Mouse (Mus musculus) CD4-positive, CD25-positive, alpha-beta regulatory T cell, adult 4 months (primary cell): ENCODE measurements around the gene Lmx1b. TPM values are rescaled to one million over a fixed set of nuclear protein-coding genes. Genes with fewer than 3 reads are reported as not detected.

Experiments used
- ATAC-seq: one replicate; pipeline ENCODE4 v1.8.0; 2017
- polyA plus RNA-seq, 2 experiments: library from polyadenylated mRNA; unstranded; fragments of 100-300 nt; shearing (Covaris generic); gene quantifications; one replicate each; pipeline ENCODE4 v1.2.1; 2017

Lmx1b gene
- polyA plus RNA-seq, 2 experiments from 2014 or later, result not detected

DNA sequence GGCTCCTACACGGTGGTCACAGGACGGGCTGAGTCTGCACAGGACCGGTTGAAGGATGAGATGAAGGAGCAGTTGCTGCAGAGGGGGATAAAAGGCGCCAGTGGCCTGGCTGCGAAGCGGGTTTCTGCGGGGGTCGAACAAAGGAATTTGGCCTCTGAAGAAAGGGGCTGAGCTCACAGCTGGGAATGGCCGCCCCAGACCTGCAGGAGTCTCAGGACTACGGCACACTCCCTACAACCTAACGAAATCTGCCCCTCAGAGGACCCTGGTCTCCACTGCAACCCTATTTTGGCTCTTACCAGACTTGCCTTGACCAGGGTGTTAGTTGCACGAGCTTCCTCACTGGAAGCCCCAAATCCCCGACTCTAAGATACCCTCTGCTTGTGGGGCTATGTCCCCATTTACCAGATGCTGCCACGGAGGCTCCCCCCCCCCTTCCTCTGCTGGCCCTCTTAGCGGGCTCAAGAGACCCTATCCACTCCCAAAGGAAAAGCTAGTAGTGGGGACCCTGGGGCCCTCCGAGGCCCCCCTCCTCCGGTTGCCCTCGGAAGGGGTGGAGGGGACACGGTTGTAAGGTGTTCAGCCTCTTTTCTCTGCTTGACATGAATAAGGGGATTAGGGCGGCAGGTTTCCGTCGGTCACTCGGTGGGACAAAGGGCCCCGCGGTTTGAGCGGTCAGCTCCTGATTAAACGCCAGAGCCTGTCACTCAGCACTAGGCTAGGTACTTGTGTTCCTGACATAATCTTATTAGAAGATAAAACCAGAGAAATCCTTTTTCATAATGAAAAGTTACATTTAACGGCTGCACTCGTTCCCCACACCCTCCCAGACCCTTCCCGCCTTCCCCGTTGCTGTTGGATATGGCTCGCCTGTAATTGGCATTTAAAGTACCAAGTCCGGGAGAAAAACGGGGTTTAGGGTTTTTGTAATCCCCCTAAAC is 10.0 kb downstream of the Lmx1b start:
- no peak for ATAC-seq

DNA sequence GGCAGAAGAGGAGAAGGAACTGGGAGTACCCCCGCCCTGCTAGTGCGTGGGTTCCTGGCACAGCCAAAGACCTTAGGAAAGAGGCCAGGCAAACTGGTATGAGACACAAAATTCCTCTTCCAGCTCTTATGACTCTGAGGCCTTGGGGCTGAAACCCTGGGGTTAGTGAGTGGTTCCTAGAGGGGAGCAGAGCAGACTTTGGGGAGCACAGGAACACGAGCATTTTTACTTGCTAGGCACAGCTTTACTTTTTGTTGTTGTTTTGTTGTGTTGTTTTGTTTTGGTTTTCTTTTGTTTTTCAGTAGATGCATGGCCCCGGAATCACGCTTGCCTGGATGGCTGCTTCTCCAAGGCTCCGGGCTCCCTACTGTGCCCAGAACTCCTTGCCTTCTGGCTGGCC is 10.7 kb downstream of the Lmx1b start:
- no peak for ATAC-seq

DNA sequence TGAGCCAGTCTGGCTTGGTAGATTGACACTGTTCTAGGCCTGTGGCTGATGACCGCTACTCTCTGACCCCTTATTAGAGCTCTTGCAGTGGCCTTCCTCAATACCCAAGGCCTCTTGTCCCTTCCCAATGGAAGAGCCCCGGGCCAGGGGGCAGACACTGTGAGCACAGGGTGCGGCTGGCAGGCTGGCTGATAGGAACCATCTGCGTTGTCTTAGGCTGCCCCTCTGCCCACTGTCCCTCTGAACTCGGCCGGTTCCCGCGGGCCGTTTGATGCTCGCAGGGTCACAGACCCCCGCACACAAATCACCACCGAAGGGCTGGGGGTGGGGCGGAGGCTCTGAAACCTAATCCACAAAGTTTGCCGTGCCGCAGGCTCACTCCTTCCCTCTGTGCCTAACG is 11.5 kb downstream of the Lmx1b start:
- no peak for ATAC-seq

DNA sequence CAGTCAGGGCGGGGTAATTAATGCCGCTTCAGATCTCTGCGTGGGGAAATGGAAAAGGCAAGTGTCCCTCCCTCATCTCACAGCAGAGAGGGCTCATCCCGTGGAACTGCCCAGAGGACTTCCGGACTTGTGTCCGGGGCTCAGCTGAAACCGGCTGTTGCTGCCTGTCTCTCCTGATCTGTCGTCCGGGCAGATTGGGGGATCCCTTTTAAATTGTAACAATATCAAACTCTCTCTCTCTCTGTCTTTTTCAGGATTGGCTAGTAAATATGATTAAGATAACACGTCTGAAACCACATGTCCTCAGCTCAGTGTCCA is 13.3 kb downstream of the Lmx1b start:
- no peak for ATAC-seq

DNA sequence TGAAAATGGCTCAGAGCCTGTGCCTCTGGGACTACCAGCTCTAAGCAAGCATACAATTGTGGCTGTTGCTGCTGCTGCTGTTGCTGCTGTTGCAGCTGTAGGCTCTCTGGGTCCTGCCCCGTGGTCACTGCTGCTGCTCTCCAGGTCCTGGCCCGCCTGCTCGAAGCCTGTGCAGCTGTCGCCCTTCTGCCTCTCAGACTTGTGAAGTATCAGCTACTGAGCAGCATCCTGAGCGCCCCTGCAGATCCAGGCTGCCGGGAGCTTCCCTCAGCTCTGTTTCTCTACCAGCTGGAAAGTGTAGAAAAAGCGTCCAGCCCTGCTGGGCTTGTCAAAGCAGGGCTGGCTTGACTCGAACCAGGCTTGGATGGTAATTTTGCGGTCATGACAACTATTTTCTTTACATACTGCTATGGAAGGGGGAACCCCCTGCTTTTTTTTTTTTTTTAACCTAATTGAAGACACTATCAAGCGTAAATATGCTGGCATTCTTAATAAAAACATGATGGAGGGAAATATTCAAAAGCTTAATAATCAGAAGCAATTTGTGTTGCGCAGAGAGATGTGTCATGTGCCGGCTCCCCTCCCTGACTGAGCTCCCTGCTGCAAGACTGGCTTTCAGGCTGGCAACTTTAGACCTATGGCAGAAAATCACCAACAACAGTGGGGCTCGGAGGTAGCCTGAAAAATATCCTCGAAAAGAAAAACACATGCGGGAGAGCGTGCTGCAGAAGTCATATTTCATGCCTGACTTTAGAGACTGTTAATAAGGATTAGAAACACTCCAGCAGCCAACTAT is 13.9 kb downstream of the Lmx1b start:
- ATAC-seq, result no peak

DNA sequence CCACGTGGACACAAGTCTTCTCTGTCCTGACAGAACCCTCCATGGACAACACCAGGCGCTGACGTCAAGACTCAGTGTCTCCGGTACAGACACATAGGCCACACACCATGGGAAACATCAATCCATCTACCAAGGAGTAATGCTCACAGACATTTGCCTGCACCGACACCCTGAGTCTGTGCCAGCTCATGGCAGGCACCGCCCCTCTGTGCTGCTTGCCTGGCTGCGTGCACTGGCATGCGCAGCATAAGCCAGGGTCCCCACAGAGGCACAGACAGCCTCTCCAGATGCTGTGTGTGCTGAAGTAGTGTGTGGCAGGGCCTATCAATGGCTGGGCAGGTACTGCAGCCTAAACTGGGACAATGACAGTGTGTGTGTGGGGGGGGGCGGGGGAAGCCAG is 22.6 kb downstream of the Lmx1b start:
- ATAC-seq, result no peak

DNA sequence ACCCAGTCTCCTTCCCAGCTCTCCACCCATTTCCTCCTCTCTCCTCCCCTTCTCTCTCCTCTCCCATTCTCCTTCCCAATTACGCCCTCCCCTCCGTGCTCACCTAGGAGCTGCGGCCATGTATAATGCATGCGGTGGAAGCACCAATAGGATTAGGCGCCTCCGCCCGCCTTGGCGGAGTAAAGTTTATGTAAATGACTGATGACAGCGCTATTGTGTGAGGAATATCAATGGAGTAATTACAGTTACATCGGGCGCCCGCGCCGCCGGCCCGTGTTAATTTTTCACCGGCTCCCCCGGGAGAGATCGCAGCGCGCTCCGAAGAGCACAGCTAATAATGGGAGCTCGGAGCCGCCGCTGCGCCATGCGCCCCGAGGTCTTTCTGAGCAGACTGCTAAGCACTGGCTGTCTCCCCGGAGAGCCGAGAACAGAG is 23.9 kb downstream of the Lmx1b start:
- ATAC-seq, result no peak

DNA sequence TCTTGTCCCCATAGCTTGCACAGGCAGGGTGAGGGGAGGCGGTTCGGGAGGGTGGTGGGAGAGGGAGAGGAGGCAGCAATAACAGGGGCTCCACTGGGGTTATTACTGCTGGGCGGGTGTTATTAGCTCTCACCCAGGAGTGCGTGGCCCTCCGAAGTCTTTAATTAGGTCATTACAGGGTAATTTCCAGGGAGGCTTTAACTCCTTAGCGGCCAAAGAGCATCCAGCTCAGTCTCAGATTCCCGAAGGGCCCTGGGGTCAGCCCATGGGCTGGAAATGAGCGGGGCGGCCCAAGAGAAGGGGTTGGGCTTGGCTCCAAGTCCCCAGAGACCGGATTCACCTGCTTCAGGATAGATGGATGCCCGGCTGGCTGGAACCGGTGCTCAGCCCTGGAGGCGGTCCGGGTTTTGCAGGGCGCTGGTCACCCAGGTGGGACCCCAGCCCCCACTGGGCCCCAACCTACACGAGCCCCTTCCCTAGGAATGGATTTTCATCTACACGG is 24.4 kb downstream of the Lmx1b start:
- ATAC-seq, result no peak

DNA sequence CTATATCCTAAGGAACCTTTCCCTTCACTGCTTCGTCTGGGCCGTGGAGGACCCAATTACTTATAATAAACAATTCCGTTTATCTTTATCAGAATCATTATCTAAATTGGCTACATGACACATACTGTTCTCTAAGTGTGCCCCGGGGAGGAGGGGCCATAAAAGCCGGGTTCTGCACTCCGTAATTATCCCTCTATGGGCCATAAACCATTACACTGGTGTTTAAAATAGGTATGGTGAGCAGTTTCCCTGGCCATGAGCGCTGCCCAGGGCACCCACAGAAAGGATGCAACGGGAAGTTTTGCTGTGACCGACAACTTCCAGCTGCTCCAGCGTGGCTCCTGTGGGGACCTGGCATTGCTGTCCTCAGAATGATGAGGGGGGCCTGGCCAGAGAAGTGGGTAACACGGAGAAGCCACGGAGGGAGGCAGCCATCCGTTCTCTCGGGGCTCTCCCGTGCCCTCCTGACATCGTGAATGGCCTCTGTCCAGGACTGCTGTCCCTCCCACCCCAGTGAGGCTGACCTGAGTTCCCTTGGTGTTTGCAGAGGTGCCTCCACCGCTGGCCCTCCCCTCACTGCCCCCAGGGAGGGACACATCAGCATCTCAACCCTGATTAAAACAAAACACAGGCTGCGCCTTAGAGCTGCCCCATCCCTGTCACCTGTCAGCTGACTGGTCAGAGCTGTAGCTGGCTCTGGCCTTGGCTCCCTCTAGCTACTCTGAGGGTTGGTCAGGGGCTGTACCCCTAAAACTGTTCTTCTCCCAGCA is 34.6 kb downstream of the Lmx1b start:
- no peak for ATAC-seq

DNA sequence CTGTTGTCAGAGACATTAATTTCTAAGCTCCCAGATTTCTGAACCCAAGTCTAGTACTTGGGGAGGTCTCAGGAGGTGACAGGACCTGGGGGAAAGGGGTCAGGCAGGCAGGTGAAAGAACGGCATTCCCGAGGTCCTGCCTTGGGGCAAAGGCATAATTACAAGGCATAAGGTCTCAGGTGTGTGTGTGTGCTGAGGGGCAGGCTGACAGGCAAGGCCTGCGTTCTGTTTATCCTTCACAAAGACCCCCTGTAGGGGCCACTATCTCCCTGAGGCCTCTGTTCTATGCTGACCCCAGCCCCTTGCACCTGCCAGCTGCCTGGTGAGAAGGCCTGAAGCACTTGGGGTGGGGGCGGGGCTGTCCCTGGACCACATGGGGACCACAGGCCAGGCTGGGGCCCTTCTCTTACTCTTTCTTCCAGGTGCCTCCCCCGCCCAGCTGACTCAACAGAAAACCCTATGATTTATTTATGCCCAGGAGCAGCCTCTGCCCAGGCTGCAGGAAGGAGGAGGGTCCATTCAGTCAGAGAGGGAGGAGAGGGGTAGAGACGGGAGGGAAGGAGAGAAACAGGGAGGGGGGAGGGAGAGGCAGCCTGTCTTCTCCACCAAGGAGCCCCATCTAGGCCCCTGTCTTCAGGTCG is 35.3 kb downstream of the Lmx1b start:
- no peak for ATAC-seq

DNA sequence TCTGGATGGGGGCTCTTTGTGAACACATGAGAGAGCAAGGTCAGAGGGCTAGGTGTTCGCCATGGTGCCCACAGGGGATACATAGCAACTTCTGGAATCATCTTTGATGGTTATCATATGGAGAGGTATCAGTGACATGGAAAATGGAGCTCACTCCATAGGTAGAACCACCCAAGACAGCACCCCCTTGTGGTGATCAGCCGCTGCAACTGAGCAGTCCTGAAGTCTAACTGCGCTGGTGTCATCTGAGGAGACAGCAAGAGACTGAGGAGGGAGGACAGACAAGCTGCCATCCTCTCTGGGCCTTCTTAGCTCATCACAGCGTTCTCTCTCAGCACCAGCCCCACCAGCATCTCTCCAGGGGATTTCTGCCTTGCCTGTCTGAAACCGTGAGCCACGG is 39.8 kb downstream of the Lmx1b start:
- no peak for ATAC-seq

DNA sequence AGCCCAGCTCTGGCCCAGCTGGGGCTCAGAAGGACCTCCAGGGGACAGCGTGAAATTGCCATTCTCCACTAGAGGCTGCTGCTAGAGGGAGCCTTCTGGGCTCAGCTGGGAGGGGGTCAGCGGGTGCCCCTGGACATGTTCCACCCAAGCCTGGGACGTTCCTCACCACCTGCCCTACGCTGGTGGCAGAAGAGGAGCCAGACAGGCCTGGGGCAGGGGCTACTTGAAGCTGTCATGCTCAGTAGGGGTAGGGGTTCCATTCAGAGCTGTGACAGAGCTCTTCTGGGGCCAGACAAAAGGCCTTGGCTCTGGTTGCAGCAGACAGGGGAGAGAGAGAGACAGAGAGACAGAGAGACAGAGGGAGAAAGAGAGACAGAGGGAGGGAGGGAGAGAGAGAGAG is 42.9 kb downstream of the Lmx1b start:
- no peak for ATAC-seq

DNA sequence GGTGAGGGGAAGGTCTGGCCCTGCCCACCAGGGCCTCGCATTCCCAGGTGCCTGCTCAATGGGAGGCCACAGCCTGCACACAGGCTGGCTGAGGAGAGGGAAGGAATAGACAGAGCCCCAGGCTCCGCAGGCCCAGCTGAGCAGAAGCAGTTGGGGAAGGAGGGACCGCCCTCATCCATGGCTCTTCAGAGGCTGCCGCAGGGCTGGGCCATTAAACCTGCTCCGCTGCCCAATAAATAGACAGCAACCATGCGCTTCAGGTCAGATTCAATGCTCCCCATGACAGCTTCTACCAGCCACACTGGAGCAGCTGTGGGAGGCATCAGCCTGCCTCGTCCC is 45.3 kb downstream of the Lmx1b start:
- no peak for ATAC-seq

DNA sequence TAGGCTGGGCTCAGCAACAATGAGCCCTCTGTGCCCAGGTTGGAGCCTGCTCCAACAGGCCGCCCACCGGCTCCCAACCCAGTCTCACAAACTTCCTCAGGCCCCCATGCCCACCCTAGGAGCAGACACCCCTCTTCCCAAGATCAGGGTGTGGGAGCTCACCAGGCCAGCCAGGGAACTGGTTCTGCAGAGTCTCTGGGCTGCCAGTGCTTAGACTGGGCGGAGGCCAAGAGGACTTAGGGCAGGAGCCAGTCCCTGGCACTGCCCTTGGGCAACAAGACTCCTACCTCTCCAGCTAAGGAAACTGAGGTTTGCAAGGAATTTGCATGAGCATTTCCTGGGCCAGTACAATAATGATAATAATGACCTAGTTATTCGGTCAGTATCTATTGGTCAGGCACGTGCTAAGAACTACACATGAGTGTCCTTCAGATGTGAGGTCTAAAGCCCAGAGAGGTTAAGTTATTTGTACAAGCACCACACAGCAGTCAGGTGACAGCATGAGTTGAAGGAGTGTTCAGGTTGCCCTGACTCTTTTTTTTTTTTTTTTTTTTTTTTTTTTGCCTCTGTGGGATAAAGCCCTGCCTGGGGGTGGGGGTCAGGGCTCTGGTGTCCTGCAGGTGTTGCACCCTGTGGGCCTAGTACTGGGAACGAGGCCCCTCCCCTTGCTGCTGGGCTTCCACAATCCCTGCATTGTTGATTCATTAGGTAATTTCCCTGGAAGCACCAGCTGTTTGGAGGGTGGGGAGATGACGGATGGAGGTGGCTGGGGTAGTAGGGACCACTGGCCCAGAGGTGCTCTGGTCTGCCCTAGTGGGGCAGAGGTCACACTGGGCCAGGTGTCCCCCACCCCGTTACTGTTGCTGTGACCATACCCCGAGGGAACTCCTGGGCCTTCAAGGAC is 45.9 kb downstream of the Lmx1b start:
- no peak for ATAC-seq

DNA sequence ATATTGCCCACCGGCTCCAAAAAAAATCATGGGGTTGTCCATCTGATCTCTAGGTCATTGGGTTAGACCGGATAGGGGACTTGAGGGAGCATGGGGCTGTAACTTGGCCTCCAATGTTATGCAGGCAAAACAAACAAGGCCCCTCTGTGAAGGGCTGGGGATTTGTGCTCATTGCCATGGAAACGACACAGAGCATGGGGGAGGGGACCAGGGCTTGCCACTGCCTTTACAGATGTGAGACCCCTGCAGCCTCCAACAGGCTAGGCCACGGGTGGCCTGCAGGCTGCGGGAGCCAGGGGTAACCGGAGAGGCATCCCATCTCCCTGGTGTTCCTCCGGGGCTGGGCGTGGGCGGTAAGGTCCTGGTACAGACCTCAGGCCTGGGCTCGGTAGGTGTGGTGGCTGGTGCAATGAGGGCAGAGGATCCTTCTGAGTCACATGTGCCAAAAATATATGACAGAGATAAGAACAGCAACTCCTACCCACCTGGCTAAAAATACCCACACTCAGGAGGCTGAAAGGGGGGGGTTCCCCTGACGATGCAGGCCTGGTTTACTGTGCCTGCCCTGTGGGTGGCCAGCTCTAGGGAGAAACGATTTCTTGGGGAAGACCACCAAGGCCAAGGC is 47.3 kb downstream of the Lmx1b start:
- ATAC-seq, result no peak

DNA sequence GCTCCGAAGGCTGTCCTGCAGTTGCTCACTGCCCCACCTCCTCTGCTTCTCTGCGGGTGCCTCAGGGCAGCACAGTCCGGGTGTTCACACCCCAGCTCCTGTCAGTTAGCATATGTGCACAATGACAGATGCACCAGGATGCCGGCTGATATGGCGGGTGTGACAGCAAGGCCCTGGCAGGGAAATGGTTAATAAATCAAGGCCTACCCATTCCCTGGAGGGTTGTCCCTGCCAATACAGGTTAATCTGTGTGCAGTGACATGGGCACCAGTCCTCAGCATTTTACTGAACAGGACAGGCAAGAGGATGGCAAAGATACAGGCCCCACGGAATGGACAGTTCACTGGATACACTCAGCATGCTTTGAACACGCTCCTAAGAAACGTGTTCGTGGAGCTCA is 51.0 kb downstream of the Lmx1b start:
- no peak for ATAC-seq

DNA sequence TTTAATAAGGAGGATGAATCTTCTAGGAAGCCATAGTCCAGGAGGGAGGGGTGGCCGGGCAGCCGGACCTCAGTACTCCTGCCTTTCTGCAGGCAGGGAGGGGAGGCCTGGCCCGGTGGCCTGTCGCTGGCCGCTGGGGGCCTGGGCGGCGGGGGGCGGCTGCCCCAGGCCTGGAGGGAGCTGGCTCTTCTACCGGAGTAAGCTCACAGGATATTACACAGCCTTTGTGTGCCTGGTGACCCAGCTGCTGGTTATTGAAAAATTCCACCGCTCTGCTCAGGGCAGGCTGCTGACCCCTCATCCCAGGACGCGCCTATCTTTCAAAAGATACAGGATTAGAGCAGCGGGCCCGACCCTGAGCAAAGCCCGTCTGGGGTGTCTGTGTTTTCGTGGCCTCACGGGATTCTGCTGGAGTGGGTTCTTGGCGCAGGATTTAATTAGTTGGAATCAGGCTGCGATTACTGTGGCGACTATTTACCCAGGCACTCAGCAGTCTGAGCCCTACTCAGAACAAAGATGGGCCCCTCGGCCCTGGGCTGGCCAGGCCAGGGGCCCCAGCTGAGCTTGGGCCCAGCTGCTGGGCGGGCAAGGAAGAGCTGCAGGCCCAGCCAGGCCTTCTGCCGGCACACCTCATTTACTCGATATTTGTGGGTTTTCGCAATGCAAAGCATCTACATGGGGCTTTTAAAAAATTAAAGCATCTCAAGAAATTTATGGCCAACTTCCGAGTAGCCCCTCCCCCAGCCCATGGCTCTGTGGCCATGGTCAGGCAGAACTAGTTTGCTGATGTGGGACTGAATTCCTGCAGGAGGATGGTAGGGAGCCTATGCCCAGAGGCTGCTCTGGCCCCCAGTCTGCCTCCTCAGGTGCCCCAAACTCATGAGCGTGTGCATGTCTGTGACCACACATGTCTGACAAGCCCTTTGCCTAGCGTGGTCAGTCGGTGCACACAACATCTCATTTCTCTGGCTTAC is 55.1 kb downstream of the Lmx1b start:
- no peak for ATAC-seq

DNA sequence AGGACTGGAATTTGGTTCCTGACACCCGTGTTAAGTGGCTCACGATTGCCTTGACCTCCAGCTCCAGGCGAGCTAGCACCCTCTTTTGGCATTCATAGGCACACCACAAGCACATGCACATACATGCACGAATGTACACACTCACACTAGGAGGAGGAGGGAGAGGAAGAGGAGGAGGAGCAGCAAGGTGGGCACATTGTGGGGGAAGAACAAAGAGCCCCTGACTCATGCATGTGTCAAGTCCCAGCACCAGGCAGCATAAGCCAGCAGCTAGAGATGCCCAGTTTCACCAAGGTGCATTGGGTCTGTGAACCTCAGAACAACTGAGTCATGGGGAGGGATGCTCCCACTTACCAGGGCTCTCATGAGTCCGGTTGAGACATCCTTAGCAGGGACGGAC is 56.5 kb downstream of the Lmx1b start:
- ATAC-seq, result no peak

DNA sequence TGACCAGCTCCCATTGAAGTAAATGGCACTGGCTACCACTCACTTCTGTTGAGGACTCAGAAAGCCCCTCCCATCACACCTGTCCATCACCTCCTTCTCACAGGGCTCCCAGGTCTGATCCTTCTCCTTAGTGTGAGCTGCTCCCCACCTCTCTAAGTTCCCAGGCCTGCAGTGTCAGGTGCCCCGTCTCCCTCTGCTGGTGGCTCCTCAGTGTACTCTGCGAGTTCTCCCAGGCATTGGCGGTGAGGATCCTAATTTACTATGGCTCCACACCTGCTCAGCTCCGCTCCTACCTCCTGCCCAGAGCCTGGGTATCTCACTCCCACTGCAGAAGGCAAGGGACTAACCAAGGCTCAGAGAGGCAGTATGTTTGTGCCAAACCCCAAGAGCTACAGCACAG is 57.0 kb downstream of the Lmx1b start:
- no peak for ATAC-seq
